Mouse (Mus musculus) liver, adult 2 months (tissue): ENCODE data around the gene Mrpl41.

Experiments
- CTCF ChIP-seq: fragments of 200-500 bp; IDR thresholded peaks from 2 replicates; pipeline ENCODE4 v1.5.1; 2011; ENCODE audit warnings: low read depth, low read length, control low read depth
- POLR2A ChIP-seq: fragments of 200-500 bp; IDR thresholded peaks from 2 replicates; pipeline ENCODE4 v1.6.1; 2011; ENCODE audit warnings: low read length, control low read depth; ENCODE audit not compliant: insufficient read depth; ENCODE audit errors: extremely low read depth

GRCm38 (mm10) chr2:24927810-24928479, 47.0 kb downstream of the Mrpl41 start:
- TF ChIP-seq CTCF, result no peak
- no peak for TF ChIP-seq POLR2A
